Mouse (Mus musculus) CH12F3 (cell line): ENCODE data around the gene Susd4.

Experiments
- in situ Hi-C: fragments of 300-500 bp; cut with MboI; formaldehyde crosslinking; loops from 2 replicates; pipeline ENCODE4 v1.14.3; 2020; ENCODE audit warnings: low sequenced_read_pairs

The Susd4 gene

GRCm38 (mm10) chr1:182763716-182764461, at the start of gene Susd4:
TSS of gene Susd4 (plus strand) at chr1:182763860.
- in situ Hi-C loops, result no loop called here

DNA sequence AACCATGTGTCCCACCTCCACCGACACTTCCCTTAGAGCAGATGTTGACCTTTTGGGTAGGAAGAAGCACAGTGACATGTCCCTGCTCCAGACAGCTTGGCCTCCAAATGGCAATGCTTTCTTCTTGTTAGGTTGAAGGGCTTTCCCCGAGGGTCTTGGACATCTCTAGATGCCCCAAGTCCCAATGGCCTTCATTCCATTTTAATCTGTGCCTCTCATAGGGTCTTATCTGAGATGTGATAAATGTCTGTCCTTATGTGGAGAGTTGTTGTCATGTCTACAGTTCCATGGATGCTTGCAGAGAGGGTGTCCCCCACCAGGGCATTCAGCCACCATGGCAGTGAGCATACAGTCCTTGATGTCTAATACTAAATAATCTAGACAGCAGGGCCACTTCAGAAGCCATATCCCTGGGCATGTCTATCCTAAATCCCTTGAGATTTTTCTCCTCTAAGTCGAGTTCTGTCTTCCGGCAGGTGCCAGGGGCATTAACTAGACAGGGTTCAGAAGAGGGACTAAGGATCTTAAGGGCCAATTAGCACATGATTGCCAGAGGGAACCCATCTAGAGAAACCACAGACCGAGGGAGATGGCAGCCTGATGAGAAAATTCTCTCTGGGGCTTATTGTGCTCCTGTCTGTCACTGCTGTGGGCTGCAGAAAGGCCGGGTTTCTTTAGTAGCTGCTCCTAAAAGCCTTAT, 49.3 kb upstream of the Susd4 start:
- in situ Hi-C loops, result no loop called here

- in situ Hi-C loops, result no loop called here
Observed at GRCm38 (mm10) chr1:182727541-182727940, 36.1 kb upstream of the Susd4 start.

DNA sequence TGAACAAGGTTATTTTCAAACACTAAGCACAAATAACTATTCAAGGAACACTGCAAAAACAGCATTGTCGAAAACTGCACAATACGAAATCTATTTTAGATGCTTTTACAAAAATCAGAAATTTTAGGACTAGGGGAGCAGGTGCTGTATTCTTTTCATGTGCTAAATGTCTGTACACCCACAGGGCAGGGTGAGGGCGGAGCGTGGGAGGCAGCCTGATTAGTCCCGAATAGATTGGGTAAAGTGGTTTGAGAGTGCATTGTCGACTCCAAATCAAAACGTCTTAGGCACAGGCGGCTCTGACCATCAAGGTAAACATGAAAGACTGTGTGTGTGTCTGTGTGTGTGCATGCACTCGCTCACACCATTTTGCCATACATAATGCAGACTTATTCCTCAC, 34.7 kb upstream of the Susd4 start:
- in situ Hi-C loops, result no loop called here

DNA sequence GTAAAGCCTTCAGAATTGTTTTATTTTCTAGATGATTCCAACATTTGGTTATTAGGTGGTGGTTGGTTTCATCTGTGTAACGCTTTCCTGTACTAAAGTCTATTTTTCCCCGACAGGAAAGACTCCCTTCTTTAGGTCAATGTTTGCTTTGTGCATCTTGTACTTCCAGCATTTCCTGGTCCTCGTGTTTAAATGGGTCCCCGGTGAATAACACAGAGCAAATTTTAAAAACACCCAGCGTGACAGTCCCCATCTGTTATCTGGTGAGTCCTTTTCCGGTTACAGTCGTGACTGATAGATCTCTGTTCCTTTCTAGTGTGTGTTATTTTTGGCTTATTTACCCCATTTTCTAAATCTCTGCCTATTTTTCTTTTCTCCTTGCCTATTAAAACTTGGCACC, 31.0 kb upstream of the Susd4 start:
- in situ Hi-C loops, result no loop called here

DNA sequence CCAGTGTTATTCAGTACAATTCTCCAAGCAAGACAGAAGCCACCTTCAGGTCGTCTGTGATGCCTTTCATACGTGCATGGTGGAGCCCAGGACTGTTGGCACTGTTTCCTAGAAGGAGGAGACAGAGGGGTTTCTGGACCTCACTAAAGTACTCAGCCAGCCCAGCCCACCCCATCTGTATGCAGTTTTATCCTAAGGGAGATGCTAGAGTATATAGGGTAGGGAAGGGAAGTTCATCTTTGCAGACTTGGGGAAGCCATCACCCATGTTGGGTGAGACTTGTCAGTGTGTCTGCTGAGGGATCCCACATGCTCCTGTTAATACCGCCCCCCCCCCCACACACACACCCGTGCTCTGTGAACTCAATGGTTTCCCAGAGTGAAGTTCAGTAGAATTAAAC, 27.8 kb upstream of the Susd4 start:
- in situ Hi-C loops, result no loop called here

- in situ Hi-C loops, result no loop called here
Observed at GRCm38 (mm10) chr1:182747081-182747480, 16.6 kb upstream of the Susd4 start.

DNA sequence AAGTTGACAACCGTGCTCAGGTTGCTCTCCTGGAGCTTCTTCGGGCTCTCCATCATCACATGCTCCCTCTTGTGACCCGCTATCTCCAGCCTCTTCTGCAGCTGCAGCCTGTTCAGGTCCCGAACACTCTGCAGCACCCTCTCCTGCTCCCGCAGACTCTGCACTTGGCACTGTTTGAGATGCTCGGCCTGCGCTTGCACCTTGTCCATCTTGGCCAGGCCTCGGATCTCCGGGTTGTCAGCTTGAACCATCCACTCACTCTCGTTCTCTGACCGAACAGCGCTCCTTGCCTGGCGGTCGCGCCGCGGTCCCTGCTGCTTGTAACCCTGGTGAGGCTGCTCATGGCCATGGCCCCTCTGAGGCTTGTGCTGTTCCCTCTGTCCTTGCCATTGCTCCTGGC, 15.8 kb upstream of the Susd4 start:
- in situ Hi-C loops, result no loop called here

- in situ Hi-C loops, result no loop called here
Observed at GRCm38 (mm10) chr1:182749080-182749479, 14.6 kb upstream of the Susd4 start, which contains the start of gene Ccdc185. TSS of gene Ccdc185 (minus strand) at chr1:182749180.

DNA sequence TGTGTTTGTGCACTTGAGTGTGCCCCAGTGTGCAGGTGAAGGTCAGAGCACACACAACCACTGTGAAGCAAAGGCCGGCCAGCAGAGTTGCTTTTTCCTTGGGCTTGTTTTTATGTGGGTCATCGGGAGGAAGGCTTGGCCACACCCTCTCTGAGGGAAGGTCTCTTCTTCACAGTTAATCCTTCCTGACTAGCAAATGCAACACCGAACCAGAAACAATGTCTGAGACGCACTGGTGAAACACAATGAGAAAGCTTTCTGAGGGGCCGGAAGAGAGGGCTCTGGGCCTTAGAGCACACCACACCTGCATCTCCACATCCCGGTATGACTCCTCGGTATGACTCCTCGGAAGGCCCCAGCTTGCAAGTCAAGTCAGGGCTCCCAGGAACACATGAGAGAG, 12.4 kb upstream of the Susd4 start:
- in situ Hi-C loops, result no loop called here

GRCm38 (mm10) chr1:182753694-182754093, 10.0 kb upstream of the Susd4 start:
- in situ Hi-C loops, result no loop called here

GRCm38 (mm10) chr1:182754865-182755264, 8.8 kb upstream of the Susd4 start:
- in situ Hi-C loops, result no loop called here

- in situ Hi-C loops, result no loop called here
Observed at GRCm38 (mm10) chr1:182758783-182759182, 4.9 kb upstream of the Susd4 start.

DNA sequence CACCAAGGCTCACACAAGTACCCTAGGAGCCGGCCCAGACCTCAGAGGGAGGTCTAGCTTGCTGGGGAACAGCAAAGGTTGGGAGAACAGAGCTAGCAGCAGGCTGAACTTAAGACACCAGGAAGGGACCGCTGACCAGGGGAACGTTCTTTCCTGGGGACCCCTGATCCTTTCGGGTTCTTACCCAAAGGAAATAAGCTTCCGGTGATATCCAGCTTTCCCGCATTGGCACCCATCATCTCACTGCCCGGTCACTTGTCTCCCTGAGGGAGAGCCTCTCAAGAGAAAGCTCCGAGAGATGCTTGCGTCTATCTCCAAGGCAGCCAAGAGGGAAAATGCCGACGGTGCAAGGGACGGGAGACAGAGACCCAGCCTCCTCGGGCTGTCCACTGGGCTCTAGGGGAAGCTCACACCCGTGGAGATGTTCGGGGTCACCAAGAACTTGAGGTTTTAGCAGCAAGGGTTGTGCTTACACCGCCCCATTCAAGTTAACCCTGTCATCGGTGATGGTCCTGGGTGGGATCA, 407 bp upstream of the Susd4 start:
- in situ Hi-C loops, result no loop called here

- in situ Hi-C loops, result no loop called here
Observed at GRCm38 (mm10) chr1:182764541-182765281, 1.1 kb downstream of the Susd4 start.

DNA sequence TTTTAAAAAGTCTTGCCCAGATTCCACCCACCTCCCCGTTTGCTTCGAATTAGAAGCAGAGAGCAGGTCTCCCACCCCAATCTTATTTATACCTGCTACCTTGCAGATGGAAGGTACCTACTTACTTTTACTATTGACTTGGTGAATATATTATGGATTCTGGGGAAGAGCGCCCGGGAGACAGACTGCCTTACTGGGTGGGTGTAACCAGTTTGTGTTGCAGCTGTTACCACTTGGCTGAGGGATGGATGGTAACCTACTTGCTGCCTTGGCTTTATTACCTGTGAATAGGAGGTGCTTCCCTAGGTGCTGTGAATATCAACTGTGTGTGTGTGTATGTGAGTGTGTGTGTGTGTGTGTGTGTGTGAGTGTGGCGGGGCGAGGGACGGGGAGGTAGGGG, 11.9 kb downstream of the Susd4 start:
- in situ Hi-C loops, result no loop called here

DNA sequence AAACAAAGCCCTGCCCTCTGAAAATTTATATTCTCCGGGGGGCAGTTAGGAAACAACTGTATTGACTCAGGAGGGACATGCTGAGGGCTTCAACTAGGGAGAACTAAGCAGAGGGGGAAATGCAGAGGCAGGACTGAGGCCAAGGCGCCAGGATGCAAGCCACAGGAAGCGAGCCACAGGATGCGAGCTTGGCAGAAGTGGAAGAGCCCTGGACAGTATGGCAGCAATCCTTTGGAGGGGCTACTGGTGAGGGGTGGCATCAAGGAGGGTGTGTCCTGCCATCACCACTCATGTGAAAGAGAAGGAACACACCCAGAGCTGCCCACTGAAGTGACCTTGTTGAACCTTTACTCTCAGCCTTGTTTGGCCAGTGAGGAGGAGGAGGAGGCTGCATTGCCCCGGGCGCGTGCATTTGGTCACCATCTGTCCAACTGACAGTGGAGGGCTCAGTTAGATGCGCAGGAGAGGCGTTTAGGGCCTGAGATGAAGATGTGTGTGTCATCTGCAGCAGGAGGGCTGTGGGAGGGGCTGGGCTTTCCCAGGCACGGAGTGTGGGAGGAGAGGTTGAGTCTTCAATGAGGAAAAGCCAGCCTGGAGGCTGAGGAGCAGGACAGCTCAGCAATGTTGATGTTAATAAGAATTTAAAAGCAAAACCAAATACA, 13.2 kb downstream of the Susd4 start:
- in situ Hi-C loops, result no loop called here

DNA sequence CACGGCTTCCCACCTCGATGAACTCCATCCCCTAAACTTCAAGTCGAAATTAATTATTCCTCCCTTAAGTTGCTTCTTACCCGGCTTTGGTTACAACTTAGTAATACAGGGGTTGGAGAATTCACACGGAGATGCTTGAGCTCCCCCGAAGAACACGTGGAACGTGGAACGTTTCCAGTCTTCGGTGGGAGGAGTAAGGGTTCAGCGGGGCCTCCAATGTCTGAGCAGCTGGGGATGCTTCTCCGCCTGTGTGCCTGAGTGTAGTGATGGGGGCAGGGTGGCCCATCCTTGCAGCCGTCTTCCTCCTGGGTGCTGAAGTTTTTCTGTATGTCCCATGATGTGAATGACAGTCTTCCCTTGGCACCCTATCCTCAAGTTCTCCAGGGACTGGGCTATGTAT, 14.6 kb downstream of the Susd4 start:
- in situ Hi-C loops, result no loop called here

GRCm38 (mm10) chr1:182779024-182779520, 15.4 kb downstream of the Susd4 start:
- in situ Hi-C loops, result no loop called here

DNA sequence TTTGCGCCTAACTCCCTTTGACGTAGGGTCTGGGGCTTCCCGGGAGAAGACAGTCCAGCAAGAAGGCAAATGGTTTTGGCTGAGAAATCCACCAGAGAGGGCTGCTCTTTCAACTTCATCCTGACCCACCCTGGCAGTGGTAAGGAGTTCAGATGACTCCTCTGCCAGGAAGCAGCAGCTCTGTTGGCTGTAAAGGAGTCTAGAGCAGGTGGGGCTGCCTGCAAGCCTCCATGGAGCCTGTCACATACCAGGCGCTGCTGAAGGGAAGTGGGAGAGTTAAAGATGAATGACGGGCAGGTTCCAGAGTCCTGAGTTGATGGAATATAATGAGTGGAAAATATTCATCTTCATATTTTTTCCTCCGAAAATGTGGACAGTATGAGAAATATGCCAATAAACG, 20.1 kb downstream of the Susd4 start:
- in situ Hi-C loops, result no loop called here

- in situ Hi-C loops, result no loop called here
Observed at GRCm38 (mm10) chr1:182784784-182785183, 21.1 kb downstream of the Susd4 start.
